In genomic region chr8:47974963-47975314, GRCm38 (mm10) we compare ENCODE assay signal across 8 mouse cellular contexts. TPM values are rescaled to one million over a fixed set of nuclear protein-coding genes. Genes with fewer than 3 reads are reported as not detected.
DNase-seq lines count a peak whose midpoint lies in the region; ATAC-seq and TF ChIP-seq lines count a peak whose summit lies in the region.

No protein-coding gene starts in this region.

- H3K9ac ChIP-seq in ES-Bruce4 (ENCODE audit: low read depth, poor library complexity, severe bottlenecking), result no peak overlapping the region
- peak overlapping the region; percentile 46; the same call in 1 of the 2 replicates for H3K9ac ChIP-seq in hindbrain, embryonic 12.5 days

- TF ChIP-seq EP300 in ES-Bruce4 (IDR thresholded peaks at IDR 0.05; ENCODE audit: insufficient read depth, low read depth, low read length), result no peak

- peak; percentile 53 for ATAC-seq in hindbrain, embryonic 12.5 days (ENCODE audit: low FRiP score)

- TF ChIP-seq CTCF in ES-Bruce4 (IDR thresholded peaks at IDR 0.05; ENCODE audit: low read depth, low read length), result no peak

- peak overlapping the region; percentile 89 for H3K27ac ChIP-seq in heart, embryonic 10.5 days
- H3K27ac ChIP-seq in ES-Bruce4 (ENCODE audit: insufficient read depth, low read length), result peak overlapping the region; percentile 33
- peak overlapping the region; percentile 60; the same call in 1 of the 2 replicates for H3K27ac ChIP-seq in hindbrain, embryonic 12.5 days
- peak overlapping the region; percentile 76 for H3K27ac ChIP-seq in midbrain, embryonic 10.5 days (replicated peaks)

- no peaks in the 10 kb centered on the region for H3K27me3 ChIP-seq in heart, embryonic 10.5 days (ENCODE audit: insufficient read depth, poor library complexity, severe bottlenecking)
- H3K27me3 ChIP-seq in ES-Bruce4 (ENCODE audit: control insufficient read depth, insufficient read depth, low read length, poor library complexity, severe bottlenecking), result no peaks in the 10 kb centered on the region
- H3K27me3 ChIP-seq in hindbrain, embryonic 12.5 days, result no peaks in the 10 kb centered on the region
- H3K27me3 ChIP-seq in midbrain, embryonic 10.5 days (ENCODE audit: low read depth, poor library complexity, severe bottlenecking), result no peaks in the 10 kb centered on the region

- no peak for TF ChIP-seq POLR2A in ES-Bruce4 (IDR thresholded peaks at IDR 0.05; ENCODE audit: insufficient read depth, low read length)

- WGBS in heart, embryonic 10.5 days, result 35% methylated on average over 7 of the region's 7 CpGs
- 47% methylated on average over 7 of the region's 7 CpGs for WGBS in hindbrain, embryonic 12.5 days
- 41% methylated on average over 7 of the region's 7 CpGs for WGBS in midbrain, embryonic 10.5 days

- no peaks in the 10 kb centered on the region for H3K9me3 ChIP-seq in heart, embryonic 10.5 days
- H3K9me3 ChIP-seq in ES-Bruce4 (replicated peaks; ENCODE audit: control insufficient read depth, insufficient read depth, low read length, poor library complexity, severe bottlenecking), result no peaks in the 10 kb centered on the region
- H3K9me3 ChIP-seq in hindbrain, embryonic 12.5 days (replicated peaks), result 0 out of 2 replicates have a peak, but pooled peaks cover 2% of the 10 kb centered on the region
- no peaks in the 10 kb centered on the region; the same call in 1 of the 2 replicates for H3K9me3 ChIP-seq in midbrain, embryonic 10.5 days (replicated peaks)

- H3K4me1 ChIP-seq in heart, embryonic 10.5 days, result peaks cover 20% of the 10 kb centered on the region
- H3K4me1 ChIP-seq in ES-Bruce4 (ENCODE audit: control insufficient read depth, insufficient read depth, low read length), result no peaks in the 10 kb centered on the region
- peaks cover 12% of the 10 kb centered on the region for H3K4me1 ChIP-seq in hindbrain, embryonic 12.5 days
- H3K4me1 ChIP-seq in midbrain, embryonic 10.5 days, result peaks cover 21% of the 10 kb centered on the region

- H3K4me3 ChIP-seq in heart, embryonic 10.5 days, result peak overlapping the region; percentile 57
- peak overlapping the region; percentile 44 for H3K4me3 ChIP-seq in ES-Bruce4 (ENCODE audit: low read depth, low read length)
- H3K4me3 ChIP-seq in hindbrain, embryonic 12.5 days, result peak overlapping the region; percentile 33
- H3K4me3 ChIP-seq in midbrain, embryonic 10.5 days, result peak overlapping the region; percentile 54

- peak overlapping the region; percentile 60 for H3K4me2 ChIP-seq in hindbrain, embryonic 12.5 days (replicated peaks)

- no peak for DNase-seq in heart, embryonic 10.5 days (ENCODE audit: low spot score)
- no peak for DNase-seq in heart, adult 11 months
- no peak for DNase-seq in midbrain, embryonic 10.5 days (ENCODE audit: low spot score)
- no peak for DNase-seq in ovary, postnatal 10 days (ENCODE audit: low spot score)
- no peak for DNase-seq in embryo, embryonic 10.5 days (ENCODE audit: low spot score)
- DNase-seq in spleen, postnatal 36 days (ENCODE audit: low spot score in 2 of 2), result no peak

- H3K36me3 ChIP-seq in heart, embryonic 10.5 days, result peaks cover 14% of the 10 kb centered on the region
- no peaks in the 10 kb centered on the region for H3K36me3 ChIP-seq in ES-Bruce4 (ENCODE audit: control insufficient read depth, insufficient read depth, low read length, poor library complexity, severe bottlenecking)
- H3K36me3 ChIP-seq in hindbrain, embryonic 12.5 days, result no peaks in the 10 kb centered on the region
- peaks cover 13% of the 10 kb centered on the region for H3K36me3 ChIP-seq in midbrain, embryonic 10.5 days

RNA-seq across cellular contexts. Expression of gene Wwc2, which starts 15.8 kb away (rescaled TPM):
- polyA plus RNA-seq in heart, embryonic 10.5 days (2016; fragmentation: Nextera tagmentation; extraction: Ambion mirVana), result 16.7 and 19.2 TPM in 2 replicates
- 42.2 and 43.0 TPM in 2 replicates for polyA plus RNA-seq in ES-Bruce4 (2011; ENCODE audit: insufficient read depth, insufficient read length, low read depth, missing spikeins)
- polyA plus RNA-seq in hindbrain, embryonic 12.5 days (2016; fragmentation: Nextera tagmentation; extraction: Ambion mirVana), result 15.3 and 15.7 TPM in 2 replicates
- polyA plus RNA-seq in midbrain, embryonic 10.5 days (2016; fragmentation: Nextera tagmentation; extraction: Ambion mirVana), result 7.1 and 7.6 TPM in 2 replicates

Comparison
In these comparisons a context has a peak if more than half of its experiments do, and no peak if none do; other contexts are left out.
1. H3K27ac ChIP-seq: peak in every context shown above with its lines; median percentile 89 in heart, embryonic 10.5 days; 76 in midbrain, embryonic 10.5 days; 60 in hindbrain, embryonic 12.5 days; 33 in ES-Bruce4.